Mouse (Mus musculus): ENCODE results near the gene Peli1.

The Peli1 gene

GRCm38 (mm10) chr11:21091067-21091427 lies at the start of gene Peli1:
Peli1 (plus strand) TSS chr11:21091291.
- DNase-seq (ENCODE audit: low read depth, low spot score): peak; percentile 97

DNA sequence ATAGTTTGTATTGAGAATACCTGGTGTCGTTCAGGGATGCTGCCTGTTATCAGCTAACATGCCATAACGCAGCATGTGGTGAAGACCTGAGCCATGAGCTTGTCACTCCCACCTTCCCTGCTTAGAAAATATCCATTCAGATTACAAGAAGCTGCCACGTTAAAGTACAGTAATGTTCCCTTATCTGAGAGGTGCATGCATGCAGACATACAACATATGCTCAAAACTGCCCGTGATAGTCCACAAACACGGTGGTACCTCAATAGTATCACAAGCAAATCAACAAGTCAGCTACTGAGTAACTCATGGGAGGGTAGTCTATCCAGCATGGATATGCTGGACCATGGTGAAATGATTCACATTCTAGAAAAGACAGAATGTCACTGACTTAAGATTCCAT lies 48.5 kb upstream of the Peli1 start:
- no peak for DNase-seq (ENCODE audit: low read depth, low spot score)

DNA sequence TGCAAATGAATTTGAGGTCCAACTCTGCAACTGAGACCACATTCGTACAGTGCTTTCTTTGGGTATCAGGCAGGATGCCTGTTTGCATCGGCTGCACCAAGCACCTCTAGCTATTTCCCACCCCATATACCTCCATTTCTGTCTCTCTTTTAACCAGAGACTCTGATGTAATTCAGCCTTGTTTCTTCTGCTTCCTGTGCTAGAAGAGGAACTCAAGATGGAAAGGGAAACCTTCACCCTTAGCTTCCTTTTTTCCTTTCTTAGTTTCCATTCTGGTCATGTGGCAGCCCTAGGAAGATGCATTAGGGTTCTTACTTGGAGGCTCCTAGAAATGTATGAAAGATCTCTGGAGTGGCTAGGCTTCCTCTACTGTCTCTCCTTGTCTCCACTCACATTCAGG lies 44.9 kb upstream of the Peli1 start:
- no peak for DNase-seq (ENCODE audit: low read depth, low spot score)

- DNase-seq (ENCODE audit: low read depth, low spot score): no peak
These were observed 43.2 kb upstream of the Peli1 start for GRCm38 (mm10) chr11:21047921-21048320.

GRCm38 (mm10) chr11:21051716-21052115 lies 39.4 kb upstream of the Peli1 start:
- no peak for DNase-seq (ENCODE audit: low read depth, low spot score)

DNA sequence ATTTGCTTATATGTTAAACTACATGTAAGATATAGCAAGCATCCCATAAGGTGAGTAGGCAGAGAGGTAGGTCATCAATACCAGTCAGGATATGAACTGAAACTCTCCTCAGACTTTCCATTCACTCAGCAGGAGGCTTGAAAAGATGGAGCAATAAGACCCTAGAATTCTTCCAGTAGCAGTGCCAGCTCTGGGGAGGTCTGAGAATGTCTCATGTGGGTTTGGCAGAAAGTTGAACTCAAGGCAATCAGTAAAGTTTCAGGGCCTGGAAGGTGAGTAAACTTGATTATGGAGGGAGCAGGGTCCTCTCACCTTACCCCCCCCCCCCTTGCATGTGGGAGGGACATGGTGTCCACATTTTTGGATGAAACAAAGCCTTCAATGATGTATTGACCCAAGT lies 36.5 kb upstream of the Peli1 start:
- DNase-seq (ENCODE audit: low read depth, low spot score): no peak

DNA sequence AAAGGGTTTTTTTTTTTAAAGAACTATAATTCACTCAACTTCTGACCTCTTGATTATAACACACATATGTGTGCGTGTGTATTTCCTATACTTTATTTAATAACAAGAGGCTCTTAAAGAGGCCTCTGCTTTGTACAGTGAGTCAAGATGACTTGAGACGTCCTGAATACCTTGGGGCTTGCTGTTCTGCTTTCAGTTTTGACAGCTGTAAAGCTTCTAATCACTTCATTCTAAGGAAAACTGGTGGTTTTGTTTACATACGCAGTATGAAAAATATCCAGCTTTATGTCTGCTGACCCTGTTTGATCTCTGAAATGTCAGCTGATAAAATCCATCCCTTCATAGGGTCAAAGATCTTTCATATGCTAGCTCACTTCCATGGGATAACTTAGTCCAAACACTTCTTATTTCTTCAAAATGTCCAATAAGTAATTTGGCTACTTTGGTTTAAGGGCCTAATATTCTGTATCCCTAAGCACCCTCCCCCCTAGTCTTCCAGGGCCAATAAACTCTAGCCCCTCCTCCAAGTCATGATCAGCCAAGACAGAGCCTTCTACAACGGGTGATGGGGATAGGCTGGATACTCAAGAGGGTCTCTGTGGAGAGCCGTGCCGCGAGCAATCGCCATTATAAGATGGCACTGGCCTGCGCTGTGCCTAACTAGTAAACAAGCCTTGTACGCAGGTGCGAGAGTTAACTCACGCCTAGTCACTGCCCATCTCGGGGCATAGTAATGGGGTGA lies 34.8 kb upstream of the Peli1 start:
- DNase-seq (ENCODE audit: low read depth, low spot score): no peak

GRCm38 (mm10) chr11:21057511-21058414 lies 33.3 kb upstream of the Peli1 start:
- DNase-seq (ENCODE audit: low read depth, low spot score): no peak

DNA sequence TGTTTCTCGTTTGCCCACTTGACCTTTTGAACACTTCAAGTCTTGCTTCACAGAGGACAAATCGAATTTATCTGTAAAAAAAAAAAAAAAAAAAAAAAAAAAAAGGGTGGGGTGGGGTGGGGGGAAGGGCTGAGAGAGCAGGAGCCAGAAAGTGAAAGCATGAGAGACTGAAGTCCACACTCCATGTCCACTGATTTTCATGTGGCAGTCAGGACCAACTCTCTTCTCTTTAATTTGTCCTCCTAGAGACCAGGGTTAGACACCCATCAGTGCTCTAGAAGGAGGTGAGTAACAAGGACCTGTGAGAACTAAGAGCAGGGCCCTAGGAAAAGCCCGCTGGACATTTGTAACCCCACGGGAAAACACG lies 32.7 kb upstream of the Peli1 start:
- no peak for DNase-seq (ENCODE audit: low read depth, low spot score)

DNA sequence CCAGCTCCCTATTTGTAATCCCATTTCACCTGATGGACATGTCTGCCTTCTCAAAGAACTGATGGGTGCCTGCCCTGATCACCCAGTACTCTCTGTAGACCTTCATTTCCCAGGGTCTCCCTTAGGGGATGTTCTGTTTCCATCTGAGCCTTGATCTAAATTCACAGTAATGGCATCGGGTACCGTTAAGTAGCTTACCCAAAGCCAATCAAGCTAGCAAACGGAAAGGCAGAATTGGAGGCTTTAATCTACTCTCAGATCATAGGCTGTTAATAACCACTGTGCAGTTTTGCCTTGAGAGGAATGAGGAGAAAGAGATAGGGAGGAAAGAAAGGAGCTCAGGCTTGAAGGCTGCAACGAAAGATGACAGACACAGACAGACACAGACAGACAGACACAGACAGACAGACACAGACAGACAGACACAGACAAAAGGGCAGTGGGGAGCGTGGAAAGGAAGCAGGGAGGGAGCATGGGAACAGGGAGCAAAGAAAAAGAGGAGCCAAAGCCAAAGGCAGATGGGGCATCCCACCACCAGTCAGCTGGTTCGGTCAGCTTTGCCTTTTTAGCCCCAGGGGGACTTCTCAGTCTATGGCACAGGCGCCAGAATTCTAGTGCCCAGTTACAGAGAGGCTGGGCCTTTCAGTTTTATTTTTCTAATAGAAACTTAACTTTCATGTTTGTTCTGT lies 30.6 kb upstream of the Peli1 start:
- DNase-seq (ENCODE audit: low read depth, low spot score): no peak

DNA sequence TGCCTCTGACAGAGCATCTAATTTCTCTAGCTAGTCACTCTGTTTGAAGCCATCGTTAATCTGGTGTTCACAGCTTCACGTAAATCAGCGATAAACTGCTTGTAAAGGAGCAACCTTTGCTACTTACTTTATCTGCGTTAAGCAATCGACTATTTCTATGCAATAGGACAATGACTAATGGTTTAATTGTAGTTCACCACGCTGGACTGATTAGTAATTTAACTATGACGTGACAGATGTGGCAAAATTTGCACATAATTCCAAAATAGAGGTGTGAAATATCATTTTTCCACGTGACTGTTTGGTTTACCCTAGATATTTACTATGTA lies 30.1 kb upstream of the Peli1 start:
- DNase-seq (ENCODE audit: low read depth, low spot score): no peak

- no peak for DNase-seq (ENCODE audit: low read depth, low spot score)
These were observed 29.7 kb upstream of the Peli1 start for GRCm38 (mm10) chr11:21061431-21061830.

GRCm38 (mm10) chr11:21062071-21062470 lies 29.0 kb upstream of the Peli1 start:
- DNase-seq (ENCODE audit: low read depth, low spot score): no peak

DNA sequence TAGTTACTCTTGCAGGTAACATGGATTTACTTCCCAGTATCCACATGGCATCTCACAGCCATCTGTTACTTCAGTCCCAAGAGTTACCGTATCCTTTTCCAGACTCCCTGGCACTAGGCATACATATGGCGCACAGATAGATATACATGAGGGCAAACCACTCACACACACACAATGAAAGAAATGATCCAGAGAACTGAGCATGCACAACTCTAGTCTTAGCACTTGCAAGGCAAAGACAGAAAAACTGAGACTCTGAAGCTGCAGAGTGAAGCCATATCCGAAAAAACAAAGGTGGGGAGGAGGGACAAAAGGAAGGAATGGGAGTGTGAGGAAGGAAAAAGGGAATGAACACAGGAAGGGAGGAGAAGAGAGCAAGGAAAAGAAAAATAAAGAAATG lies 27.8 kb upstream of the Peli1 start:
- DNase-seq (ENCODE audit: low read depth, low spot score): no peak

DNA sequence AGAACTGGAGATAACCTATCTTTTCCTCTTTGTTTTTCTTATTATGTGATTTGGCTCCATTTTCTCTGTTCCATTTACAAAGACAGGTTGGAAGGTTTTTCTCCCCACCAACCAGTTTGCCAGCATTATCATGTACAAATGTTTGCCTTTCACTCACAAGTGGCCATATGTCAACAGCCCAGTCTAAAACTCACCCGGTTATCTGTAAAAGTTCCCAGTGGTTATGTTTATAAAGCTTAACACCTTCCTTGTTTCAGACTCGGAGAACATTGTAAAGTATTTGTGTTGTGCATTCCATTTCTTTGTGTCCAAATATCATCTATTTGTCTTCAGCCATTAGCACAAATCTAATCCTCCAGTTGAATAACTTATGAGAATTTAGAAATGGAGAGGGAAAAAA lies 11.7 kb upstream of the Peli1 start:
- no peak for DNase-seq (ENCODE audit: low read depth, low spot score)

GRCm38 (mm10) chr11:21079851-21080362 lies 11.2 kb upstream of the Peli1 start:
- DNase-seq (ENCODE audit: low read depth, low spot score): no peak

DNA sequence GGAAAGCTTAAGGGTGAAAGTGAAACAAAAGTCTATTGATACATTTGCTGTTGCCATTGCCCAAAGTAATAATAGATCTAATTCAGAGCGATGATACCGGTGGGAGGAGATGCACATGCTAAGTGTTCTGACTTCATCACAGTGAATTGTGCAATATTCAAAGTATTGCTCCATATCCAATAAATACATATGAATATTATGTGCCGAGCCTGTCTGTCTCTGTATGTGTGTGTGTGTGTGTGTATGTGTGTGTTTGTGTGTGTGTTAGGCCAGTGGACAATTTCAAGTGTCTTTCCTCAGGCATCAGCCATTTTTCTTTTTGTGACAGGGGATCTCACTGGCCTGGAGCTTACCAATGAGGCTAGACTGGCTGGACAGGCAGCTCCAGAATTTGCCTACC lies 9.9 kb upstream of the Peli1 start:
- DNase-seq (ENCODE audit: low read depth, low spot score): no peak

DNA sequence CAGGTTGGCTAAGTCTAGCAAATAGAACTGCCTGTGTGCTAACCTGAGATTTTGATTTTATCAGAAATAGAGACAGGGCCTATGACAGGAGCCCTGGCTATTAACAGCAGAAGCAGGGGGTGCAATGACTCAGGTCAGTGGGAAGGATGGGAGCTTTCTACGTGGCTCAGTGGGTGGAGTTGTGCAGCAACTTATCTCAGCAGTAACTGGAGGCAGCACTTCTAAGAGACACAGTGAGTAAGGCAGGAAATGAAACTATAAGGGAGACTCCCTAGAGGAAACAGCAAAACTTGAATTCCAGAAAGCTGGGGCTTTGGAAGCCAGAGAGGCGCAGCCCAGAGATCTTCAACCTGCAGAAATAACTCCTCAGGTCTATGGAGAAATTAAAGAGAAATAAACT lies 8.4 kb upstream of the Peli1 start:
- DNase-seq (ENCODE audit: low read depth, low spot score): no peak

- no peak for DNase-seq (ENCODE audit: low read depth, low spot score)
These were observed 2.7 kb upstream of the Peli1 start for GRCm38 (mm10) chr11:21088356-21088755.

DNA sequence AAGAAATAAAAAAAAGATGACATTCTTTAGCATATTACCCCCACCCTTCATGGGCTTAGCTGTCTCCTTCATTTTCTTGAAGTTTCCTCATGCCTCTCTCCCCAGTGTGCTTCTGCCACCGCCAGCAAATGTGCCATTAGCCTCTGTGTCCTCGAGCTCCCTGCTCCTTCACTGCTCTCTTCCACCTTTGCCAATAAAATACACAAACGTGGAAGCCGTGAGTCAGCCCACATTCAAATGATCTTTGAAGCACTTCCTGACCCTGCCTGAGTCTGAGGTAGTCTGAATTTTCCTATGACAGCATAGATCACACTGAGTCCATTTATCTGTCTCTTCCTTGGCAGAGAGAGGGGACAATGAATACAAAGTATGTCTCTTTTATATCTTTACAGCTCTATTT lies 1.5 kb upstream of the Peli1 start:
- DNase-seq (ENCODE audit: low read depth, low spot score): no peak

DNA sequence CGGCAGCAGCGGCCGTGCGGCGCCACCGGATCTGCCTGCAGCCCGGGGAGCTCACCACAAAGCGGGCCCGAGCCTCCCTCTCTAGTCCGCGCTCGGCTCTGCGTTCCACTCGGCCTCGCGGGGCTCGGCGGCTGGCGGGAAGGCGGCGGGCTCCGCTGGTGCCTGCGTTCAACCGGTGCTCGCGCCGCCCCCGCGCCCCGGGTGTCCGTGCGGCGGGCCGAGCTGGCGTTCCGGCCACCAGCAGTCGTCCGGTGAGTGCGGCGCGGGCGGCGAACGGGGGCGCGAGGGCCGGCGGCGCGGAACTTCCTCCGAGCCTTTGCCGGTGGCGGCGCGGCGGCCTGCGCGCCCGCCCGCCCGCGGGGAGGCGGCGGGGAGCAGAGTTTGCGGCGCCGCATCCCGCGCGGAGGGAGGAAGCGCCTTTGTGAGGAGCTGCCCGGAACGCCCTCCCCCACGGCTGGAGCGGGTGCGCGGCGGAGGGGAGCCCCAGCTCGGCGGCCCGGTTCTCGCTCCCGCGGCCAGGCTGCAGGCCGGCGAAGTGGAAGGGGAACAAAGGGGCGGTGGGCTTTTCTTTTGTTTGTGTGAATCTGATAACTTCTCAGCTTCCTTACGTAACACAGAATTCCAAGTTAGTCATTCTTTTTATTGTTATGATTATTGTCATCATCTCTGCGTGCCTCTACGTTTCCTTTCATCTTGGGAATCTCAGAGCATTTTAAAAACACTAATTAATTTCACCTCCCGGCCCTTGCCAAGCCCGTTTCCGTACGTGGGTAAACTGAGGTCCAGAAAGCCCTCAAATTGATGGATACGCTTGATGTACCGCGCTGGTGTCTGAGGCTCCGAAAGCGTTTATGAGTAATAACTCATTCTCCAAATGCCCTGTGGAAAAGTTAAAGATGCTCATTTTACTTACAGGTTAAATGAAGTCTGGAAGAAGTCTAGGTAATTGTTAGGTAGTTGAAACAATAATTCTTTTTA lies 626 bp downstream of the Peli1 start:
- no peak for DNase-seq (ENCODE audit: low read depth, low spot score)
